Comparison of ENCODE assay signal across 26 mouse cellular contexts in genomic region chr13:16350061-16350460, GRCm38 (mm10).
A peak's percentile ranks its signal among the peaks of the same experiment; 100 is the strongest.
DNase-seq lines count a peak whose midpoint lies in the region; ATAC-seq and TF ChIP-seq lines count a peak whose summit lies in the region.
"Had no signal": no experiment of that assay in that cellular context is flagged by ENCODE, and none has a peak within 500 bp of the region (broad histone marks: within the 10 kb centered on the region; RNA-seq: fewer than 3 reads in every experiment).

No protein-coding gene starts in this region.

- no peaks in the 10 kb centered on the region for H3K27me3 ChIP-seq in forebrain, embryonic 16.5 days (replicated peaks; ENCODE audit: control insufficient read depth, insufficient read depth, low read length)
- no peaks in the 10 kb centered on the region for H3K27me3 ChIP-seq in forebrain, embryonic 11.5 days (ENCODE audit: control insufficient read depth, insufficient read depth, low read length)
- H3K27me3 ChIP-seq: embryonic facial prominence, embryonic 12.5 days; embryonic facial prominence, embryonic 15.5 days; hindbrain, embryonic 13.5 days; intestine, embryonic 15.5 days had no signal

- ATAC-seq in forebrain, embryonic 16.5 days, result peak; percentile 43; the same call in 1 of the 2 replicates
- no peak for ATAC-seq in forebrain, embryonic 11.5 days (replicated peaks; ENCODE audit: low FRiP score)
- ATAC-seq: activated CD4-positive, CD25-positive, alpha-beta regulatory T cell, adult 4 months; CD4-positive, CD25-positive, alpha-beta regulatory T cell, adult 4 months; hindbrain, embryonic 16.5 days; intestine, embryonic 15.5 days had no signal

- no peak overlapping the region for H3K4me3 ChIP-seq in forebrain, embryonic 16.5 days (replicated peaks; ENCODE audit: low read length)
- no peak overlapping the region for H3K4me3 ChIP-seq in forebrain, embryonic 11.5 days (ENCODE audit: low read depth, low read length)
- H3K4me3 ChIP-seq: embryonic facial prominence, embryonic 12.5 days; embryonic facial prominence, embryonic 15.5 days; gastrocnemius, adult 2 months; hindbrain, embryonic 10.5 days; hindbrain, embryonic 13.5 days; intestine, embryonic 15.5 days had no signal

- H3K9ac ChIP-seq in forebrain, embryonic 16.5 days (replicated peaks; ENCODE audit: low read depth, low read length), result no peak overlapping the region
- no peak overlapping the region for H3K9ac ChIP-seq in forebrain, embryonic 11.5 days (ENCODE audit: low read length)
- H3K9ac ChIP-seq: embryonic facial prominence, embryonic 12.5 days; embryonic facial prominence, embryonic 15.5 days; hindbrain, embryonic 13.5 days; intestine, embryonic 15.5 days had no signal

- no peaks in the 10 kb centered on the region for H3K9me3 ChIP-seq in forebrain, embryonic 16.5 days (ENCODE audit: control insufficient read depth, low read length)
- no peaks in the 10 kb centered on the region for H3K9me3 ChIP-seq in forebrain, embryonic 11.5 days (ENCODE audit: control insufficient read depth, low read length)
- H3K9me3 ChIP-seq: embryonic facial prominence, embryonic 12.5 days; embryonic facial prominence, embryonic 15.5 days; hindbrain, embryonic 10.5 days; hindbrain, embryonic 13.5 days; intestine, embryonic 15.5 days had no signal

- H3K27ac ChIP-seq in forebrain, embryonic 16.5 days (ENCODE audit: low read length), result no peak overlapping the region
- H3K27ac ChIP-seq in forebrain, embryonic 11.5 days (ENCODE audit: low read depth, low read length), result no peak overlapping the region
- H3K27ac ChIP-seq: embryonic facial prominence, embryonic 12.5 days; embryonic facial prominence, embryonic 15.5 days; gastrocnemius, adult 2 months; hindbrain, embryonic 10.5 days; hindbrain, embryonic 13.5 days; intestine, embryonic 15.5 days had no signal

- TF ChIP-seq CTCF in brain, embryonic 14.5 days (IDR thresholded peaks at IDR 0.05; ENCODE audit: borderline replicate concordance, extremely low read depth, insufficient read depth, insufficient read length), result no peak

- no peaks in the 10 kb centered on the region for H3K36me3 ChIP-seq in forebrain, embryonic 16.5 days (ENCODE audit: control insufficient read depth, insufficient read depth)
- H3K36me3 ChIP-seq in forebrain, embryonic 11.5 days (ENCODE audit: control insufficient read depth, insufficient read depth, low read length), result no peaks in the 10 kb centered on the region
- H3K36me3 ChIP-seq: embryonic facial prominence, embryonic 12.5 days; embryonic facial prominence, embryonic 15.5 days; hindbrain, embryonic 10.5 days; hindbrain, embryonic 13.5 days; intestine, embryonic 15.5 days had no signal

- no peaks in the 10 kb centered on the region for H3K4me1 ChIP-seq in forebrain, embryonic 16.5 days (replicated peaks; ENCODE audit: control insufficient read depth, insufficient read depth, low read length)
- H3K4me1 ChIP-seq in forebrain, embryonic 11.5 days (replicated peaks; ENCODE audit: control insufficient read depth, insufficient read depth, low read length), result no peaks in the 10 kb centered on the region
- H3K4me1 ChIP-seq: embryonic facial prominence, embryonic 15.5 days; hindbrain, embryonic 10.5 days; hindbrain, embryonic 13.5 days; intestine, embryonic 15.5 days had no signal

- no peak for TF ChIP-seq POLR2A in brain, embryonic 14.5 days (IDR thresholded peaks at IDR 0.05; ENCODE audit: borderline replicate concordance, extremely low read depth, insufficient read depth, insufficient read length, poor library complexity, severe bottlenecking)

- H3K4me2 ChIP-seq in forebrain, embryonic 16.5 days (ENCODE audit: low read length), result no peak overlapping the region
- no peak overlapping the region for H3K4me2 ChIP-seq in forebrain, embryonic 11.5 days (ENCODE audit: low read depth, low read length, severe bottlenecking)
- H3K4me2 ChIP-seq: embryonic facial prominence, embryonic 12.5 days; embryonic facial prominence, embryonic 15.5 days; heart, embryonic 11.5 days; hindbrain, embryonic 13.5 days; intestine, embryonic 15.5 days had no signal

- no peak for DNase-seq in forebrain, embryonic 11.5 days (ENCODE audit: low spot score)
- DNase-seq in frontal cortex, adult 2 months (ENCODE audit: extremely low spot score in 1 of 2, low spot score in 1 of 2), result peak; percentile 11 to 42
- no peak for DNase-seq in frontal cortex, postnatal 10 days (ENCODE audit: low spot score in 2 of 2)
- DNase-seq in brain, embryonic 14.5 days (ENCODE audit: low read depth), result peak; percentile 23
- no peak for DNase-seq in MN1 (ENCODE audit: low spot score)
- DNase-seq: adrenal gland, adult 8-10 months; adrenal gland, postnatal 25 days; cerebellum, adult 11 months; cerebellum, adult 2 months; cerebellum, adult 9-11 months; cerebellum, postnatal 25 days; gastrocnemius, adult 2 months; gastrocnemius, postnatal 14 days; heart, adult 11 months; kidney, adult 11 months; kidney, adult 8-10 months had no signal

- whole genome bisulfite sequencing in forebrain, embryonic 16.5 days, result 83% methylated on average over 3 of the region's 3 CpGs
- 89% methylated on average over 3 of the region's 3 CpGs for WGBS in forebrain, embryonic 11.5 days

Comparison
In these comparisons a context has a peak if more than half of its experiments do, and no peak if none do; other contexts are left out.
1. DNase-seq: peak in frontal cortex, adult 2 months (2 of 2) and brain, embryonic 14.5 days (single experiment); none in forebrain, embryonic 11.5 days (single experiment), frontal cortex, postnatal 10 days (0 of 2) and MN1 (single experiment).